ENCODE assay signal across 1 mouse cellular context in the genomic region with DNA sequence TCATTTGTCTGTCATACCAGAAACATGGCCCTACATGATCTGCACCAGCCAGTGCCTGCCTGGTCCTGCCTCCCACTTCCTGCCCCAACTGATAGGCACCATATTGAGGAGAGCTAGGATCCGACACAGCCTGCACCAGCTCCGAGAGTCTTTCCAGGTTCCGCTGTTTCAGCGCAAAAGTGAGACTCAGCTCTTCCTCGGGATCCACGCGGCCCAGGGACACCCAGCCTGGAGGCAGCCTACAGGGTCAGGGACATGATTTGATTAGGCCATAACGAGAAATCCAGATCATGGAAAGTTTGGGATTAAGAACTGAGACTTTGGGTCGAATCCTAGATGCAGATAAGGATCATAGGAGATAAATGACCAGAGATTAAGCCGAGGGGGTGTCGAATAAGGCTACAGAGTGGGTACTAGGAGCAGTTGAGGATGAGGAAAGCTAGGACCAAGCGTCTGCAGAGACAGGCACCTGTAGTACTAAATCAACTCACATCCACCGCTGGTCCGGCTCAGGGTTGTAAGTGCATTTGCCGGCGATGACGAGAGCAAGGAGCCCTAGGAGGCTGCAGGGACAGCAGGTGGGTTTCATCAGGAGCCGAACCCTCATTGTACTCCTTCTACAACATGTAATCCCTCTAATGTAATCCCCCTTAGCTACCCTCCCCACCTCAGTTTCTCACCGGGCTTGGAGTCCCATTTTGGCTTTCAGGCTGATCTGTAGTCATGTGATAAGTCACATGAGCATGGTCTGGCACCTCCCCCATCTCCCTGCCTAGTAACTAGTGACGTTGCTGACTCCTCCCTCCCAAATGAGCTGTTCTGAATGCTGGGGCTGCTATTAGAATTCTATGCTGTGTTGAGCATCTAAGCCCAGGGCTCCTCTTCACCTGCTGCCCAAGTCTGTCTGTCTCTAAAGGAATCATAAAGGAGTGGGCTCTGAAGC.
A peak's percentile ranks its signal among the peaks of the same experiment; 100 is the strongest.
TF ChIP-seq lines count a peak whose summit lies in the region.

A gene (minus strand): TSS at position 745 of the 943 bp plus-strand sequence.

TF ChIP-seq in MEL, 35 proteins besides CTCF, POLR2A, EP300 and RAD21 (continued from another document):
- TF ChIP-seq POLR2AphosphoS5 (IDR thresholded peaks at IDR 0.05; ENCODE audit: borderline replicate concordance, low read depth, low read length): no peak
- no peak for TF ChIP-seq TAL1 (IDR thresholded peaks at IDR 0.05; ENCODE audit: low read length)
- 0 out of 2 replicates have a peak, but pooled peaks have one; percentile 29 for TF ChIP-seq ZMIZ1 (IDR thresholded peaks at IDR 0.05; ENCODE audit: low read depth, low read length)
- no peak for TF ChIP-seq GABPA (IDR thresholded peaks at IDR 0.05; ENCODE audit: low read depth, low read length)
- peak; percentile 93 to 99 for TF ChIP-seq USF2 (IDR thresholded peaks at IDR 0.05; ENCODE audit: borderline replicate concordance in 1 of 2, insufficient read depth in 1 of 2, low read depth in 1 of 2, low read length in 2 of 2)
- TF ChIP-seq USF1 (IDR thresholded peaks at IDR 0.05; ENCODE audit: low read depth, low read length): peak; percentile 99
